Mouse (Mus musculus): ENCODE results near the gene Bnipl.

Bnipl gene

DNA sequence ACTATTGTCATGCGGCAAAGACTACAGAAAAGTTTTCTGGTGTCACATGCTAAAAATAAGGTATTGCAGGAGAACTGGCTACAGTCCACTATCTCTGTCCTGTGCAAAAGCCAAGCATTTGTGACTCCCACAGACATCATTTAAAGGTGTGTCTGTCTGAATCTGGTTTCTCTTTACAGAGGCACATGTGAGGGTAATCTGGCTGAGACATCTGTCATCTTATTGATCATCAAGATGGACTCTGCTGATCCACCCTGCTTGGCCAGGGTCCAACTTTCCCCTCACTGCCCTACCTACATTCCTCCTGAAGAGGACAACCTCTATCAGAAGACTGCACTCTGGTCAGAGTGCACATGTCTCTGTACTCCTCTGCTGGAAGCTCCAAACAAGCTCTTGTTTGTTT lies 26.2 kb upstream of the Bnipl start:
- DNase-seq, result no peak

DNA sequence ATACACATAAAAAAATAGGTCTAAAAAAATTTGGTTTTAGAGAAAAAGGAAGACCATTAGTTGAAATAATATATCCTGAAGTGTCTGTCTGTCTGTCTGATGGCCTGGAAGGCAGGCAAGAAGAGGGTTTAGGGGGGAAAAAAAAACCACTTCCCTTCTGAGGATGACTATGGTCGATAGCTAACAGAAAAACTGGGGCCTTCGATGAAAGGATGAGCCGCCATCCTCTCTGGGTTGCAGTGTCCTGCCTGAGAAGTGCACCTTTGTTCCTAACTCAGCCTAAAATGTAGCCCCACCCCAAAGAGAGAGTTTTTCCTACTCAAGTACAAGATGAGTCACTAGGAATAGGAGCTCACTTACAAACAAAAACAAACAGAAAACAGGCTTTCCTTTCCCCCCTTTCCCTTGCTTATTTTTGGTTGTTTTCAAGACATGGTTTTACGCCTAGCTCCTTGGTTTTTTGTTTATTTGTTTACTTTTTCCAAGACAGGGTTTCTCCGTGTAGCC lies 25.5 kb upstream of the Bnipl start:
- DNase-seq, result no peak

- DNase-seq, result no peak
These were observed 24.2 kb upstream of the Bnipl start for GRCm38 (mm10) chr3:95275161-95275560.

- no peak for DNase-seq
These were observed 23.5 kb upstream of the Bnipl start for GRCm38 (mm10) chr3:95274453-95274852.

DNA sequence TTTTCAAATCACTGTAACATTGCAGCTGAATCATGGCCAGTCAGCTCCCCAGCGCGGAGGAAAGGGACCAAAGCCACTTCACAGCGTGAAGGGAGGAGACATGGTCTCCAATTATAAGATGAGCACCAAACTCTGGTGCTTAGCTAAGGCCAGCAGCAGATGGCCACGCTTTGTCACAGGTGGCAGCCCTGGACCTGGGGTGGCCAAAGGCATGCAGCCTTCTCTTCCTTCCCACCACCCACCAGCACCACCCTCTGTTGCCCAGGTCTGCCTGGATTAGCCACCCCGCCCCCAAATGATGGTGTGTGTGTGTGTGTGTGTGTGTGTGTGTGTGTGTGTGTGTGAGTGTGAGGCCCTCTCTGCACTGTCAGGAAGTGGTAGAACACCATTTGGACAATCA lies 22.5 kb upstream of the Bnipl start:
- no peak for DNase-seq

DNA sequence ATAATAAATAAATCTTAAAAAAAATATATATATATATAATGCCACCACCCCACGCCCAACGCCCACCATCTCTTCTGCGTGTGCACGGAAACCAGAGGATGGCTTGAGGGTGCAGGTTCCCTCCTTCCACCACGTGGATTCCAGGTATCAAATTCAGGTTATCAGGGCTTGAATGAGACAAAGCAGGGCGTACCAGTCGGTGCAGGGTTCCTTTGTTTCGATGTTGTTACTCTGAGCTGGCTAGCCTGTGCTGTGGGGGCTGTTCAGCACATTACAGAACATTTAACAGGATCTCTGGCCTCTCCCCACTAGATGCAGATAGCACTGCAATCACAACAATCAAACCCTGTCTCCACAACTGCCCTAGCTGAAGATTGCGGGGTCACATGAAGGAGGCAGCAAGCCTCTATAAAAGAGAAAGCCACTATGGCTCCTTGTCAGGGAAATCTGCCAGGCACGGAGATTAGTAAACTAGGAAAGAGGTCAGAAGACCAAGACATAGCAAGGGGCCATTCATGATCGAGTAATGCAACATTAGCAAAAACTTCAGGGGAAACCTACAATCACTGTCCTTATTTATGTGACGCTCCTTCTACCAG lies 19.9 kb upstream of the Bnipl start:
- DNase-seq, result no peak

- DNase-seq, result no peak
These were observed 18.8 kb upstream of the Bnipl start for GRCm38 (mm10) chr3:95269789-95270188.

GRCm38 (mm10) chr3:95267855-95268254 lies 16.9 kb upstream of the Bnipl start:
- no peak for DNase-seq

DNA sequence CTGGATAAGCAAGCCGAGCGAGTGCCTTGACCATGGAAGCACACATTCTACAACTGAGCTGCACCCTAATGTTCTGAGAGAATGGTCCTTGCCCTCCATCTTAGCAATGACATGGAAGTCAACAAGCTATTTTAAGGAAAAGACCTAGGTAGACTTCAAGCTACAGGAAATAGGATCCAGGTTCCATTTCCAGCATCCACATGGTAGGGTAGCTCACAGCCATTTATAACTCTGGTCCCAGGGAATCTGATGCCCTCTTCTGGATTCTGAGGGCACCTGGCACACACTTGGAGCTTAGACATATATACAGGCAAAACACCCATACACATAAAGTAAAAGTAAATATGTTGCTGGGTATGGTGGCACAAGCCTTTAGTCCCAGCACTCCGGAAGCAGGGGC lies 15.1 kb upstream of the Bnipl start:
- no peak for DNase-seq

- DNase-seq, result no peak
These were observed 13.7 kb upstream of the Bnipl start for GRCm38 (mm10) chr3:95264724-95265123.

DNA sequence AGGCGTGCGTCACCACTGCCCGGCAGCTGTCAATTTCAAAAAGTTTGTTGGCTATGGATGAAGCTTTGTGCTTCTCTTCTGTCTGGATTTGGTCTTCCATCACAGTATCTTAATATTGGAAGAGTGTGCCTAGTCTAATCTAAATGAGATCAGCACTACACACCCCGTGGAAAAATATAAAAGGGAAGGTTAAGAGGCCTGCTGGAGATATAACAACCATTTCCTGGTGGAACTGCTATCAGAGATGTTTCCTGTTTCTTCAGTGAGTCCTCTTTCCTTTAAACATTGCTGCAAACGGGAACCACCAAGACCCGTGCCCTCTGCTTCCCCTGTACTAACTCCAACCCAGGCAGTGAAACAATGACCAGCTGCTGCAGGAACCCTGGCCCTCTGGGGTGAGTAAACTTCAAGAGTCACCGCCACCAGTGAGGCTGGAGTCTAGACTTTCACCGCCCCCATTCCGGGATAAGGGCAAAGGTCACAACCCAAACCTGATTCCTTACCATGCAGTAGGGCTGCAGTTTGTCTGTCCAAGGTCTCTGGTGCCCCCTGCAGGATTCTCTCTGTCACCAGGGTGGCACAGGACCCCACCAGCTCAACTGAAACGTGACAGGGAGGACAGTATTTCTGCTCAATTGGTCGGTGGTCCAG lies 12.2 kb upstream of the Bnipl start:
- DNase-seq, result peak; percentile 86

DNA sequence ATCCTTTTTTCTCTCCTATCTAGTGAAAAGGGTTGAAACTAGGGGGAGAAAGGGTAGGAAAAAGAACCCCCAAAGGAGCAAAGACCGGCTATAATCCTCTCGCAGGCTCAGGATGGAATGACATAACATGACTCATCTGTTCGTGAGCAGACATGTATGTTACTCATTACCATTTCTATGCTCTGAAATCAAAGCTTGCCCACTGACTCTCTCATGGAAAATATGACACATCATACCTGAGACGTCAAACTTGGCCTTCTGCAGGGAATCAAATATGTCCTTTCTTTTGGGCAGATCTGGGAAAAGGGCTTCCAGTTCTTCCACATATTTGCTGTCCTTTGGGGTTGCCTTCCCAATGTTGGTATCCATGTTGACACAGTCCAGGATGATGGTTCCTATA lies 11.0 kb upstream of the Bnipl start:
- DNase-seq, result no peak

GRCm38 (mm10) chr3:95256931-95257330 lies 5.9 kb upstream of the Bnipl start:
- DNase-seq, result no peak

GRCm38 (mm10) chr3:95250361-95250760 lies 632 bp downstream of the Bnipl start:
- DNase-seq, result no peak

GRCm38 (mm10) chr3:95247660-95248336 lies 3.2 kb downstream of the Bnipl start:
- no peak for DNase-seq

DNA sequence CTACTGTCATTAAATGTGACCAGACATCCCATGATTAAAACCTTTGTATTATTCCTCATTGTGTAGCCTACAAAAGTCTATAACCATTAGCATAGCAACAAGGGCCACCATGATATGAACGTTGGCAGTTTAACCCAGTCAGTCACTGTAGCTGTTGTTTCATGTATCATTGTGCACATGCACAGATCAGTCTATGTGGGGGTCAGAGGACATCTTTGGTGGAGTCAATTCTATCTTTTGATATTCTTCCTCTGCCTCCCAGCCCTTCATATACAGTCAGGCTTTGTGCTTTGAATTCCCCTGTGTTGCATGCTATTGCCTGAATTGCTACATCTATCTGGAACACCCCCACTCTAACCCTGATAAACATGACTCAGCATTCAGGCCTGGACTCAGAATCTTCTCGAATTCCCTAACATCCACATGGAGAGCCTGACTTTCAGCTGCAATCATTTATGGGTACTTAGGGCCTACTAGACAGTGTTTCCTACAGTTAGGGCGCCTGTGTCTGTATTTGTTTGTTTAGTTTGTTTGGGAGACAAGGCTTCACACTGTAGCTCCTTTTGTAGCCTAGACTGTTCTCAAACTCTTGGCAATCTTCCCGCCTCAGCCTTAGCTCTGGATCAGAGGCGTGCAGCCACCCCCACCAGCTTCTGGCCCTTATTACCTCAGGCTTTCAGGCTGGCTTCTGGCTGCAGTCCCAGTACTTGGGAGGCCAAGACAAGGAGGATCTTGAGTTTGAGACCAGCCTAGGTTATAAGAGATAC lies 4.3 kb downstream of the Bnipl start:
- DNase-seq, result no peak

- no peak for DNase-seq
These were observed 7.9 kb downstream of the Bnipl start for GRCm38 (mm10) chr3:95243086-95243485.

- DNase-seq, result no peak
These were observed 9.5 kb downstream of the Bnipl start, which contains the start of gene Gm128 for GRCm38 (mm10) chr3:95241498-95241897. Gene Gm128 (minus strand): TSS chr3:95241598.

DNA sequence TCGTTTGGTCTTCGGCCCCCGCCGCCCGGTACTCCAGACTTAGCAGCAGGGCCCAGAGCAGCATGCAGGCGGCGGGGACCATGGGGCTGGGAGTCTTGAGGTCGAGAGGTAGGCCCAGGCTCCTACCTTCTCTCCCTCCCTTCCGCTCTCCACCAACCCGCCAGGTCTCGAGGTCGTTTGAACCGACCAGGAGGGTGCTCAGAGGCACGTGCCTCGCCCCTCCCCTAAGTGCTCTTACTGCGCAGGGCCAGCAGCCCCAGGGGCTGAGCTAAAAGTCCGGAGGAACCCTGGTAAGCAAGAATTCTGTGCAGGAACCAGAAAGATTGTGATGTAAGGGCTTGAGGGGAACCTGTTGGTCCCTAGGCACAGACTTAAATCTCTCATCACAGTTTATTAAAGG lies 10.1 kb downstream of the Bnipl start:
- no peak for DNase-seq

DNA sequence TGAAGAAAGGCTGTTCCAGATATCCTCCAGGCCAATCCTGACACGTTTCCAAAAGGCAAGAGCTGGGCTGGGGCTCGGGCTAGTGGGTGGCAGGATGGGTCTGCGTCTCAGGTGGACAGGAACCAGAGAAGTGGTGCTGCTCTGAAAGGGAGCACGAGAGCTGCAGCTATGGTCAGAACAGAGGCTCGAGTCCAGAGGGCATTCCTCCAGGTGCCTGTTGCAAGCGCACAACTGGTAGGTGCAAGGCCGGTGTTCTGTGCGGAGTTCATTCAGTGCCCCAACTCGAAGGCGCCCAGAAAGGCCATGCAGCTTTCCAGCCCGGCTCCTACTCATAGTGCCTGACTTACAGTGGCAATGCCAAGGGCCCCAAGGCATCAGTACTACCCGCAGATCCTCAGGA lies 11.0 kb downstream of the Bnipl start:
- DNase-seq, result no peak

GRCm38 (mm10) chr3:95239022-95239421 lies 12.0 kb downstream of the Bnipl start:
- no peak for DNase-seq

DNA sequence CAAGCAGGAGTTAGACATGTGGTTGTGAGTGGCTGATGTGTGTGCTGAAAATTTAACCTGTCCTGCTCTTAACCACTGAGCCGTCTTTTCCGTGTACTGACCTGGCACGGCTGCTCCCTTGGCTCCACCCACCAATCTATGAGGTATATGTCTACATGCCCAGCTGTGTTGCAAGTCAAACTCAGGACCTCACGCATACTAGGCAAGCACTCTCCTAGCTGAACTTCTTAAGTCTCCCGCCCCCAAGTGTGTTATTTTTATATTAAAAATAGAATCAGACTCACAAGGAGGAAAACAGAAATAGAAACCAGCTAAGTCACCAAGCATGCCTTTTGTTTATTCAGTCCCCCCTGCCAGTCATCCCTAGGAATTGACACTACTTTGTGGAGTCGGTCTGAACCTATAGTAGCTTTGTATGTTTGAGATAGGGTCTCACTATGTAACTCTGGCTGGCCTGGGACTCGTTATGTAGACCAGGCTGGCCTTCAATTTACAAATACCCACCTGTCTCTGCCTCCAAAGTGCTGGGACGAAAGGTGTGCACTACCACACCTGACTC lies 13.4 kb downstream of the Bnipl start:
- DNase-seq, result no peak

Data from thymus, postnatal 14 days (tissue).